Mouse (Mus musculus) MEL (cell line): Measurements from ENCODE around the gene Kitl. TPM values are rescaled to one million over a fixed set of nuclear protein-coding genes. Genes with fewer than 3 reads are reported as not detected.

Experiments
- DNase-seq: peaks from one replicate; pipeline ENCODE4 v3.0.0; 2011; ENCODE audit warnings: low read depth, low spot score
- H3K27ac ChIP-seq: 2 replicates; pipeline ENCODE4 v1.5.1; 2012; ENCODE audit warnings: low read depth, mild to moderate bottlenecking, control low read depth, low read length, moderate library complexity; ENCODE audit not compliant: control insufficient read depth
- H3K27me3 ChIP-seq, 2 experiments: fragments of 150-350 bp in 1 of 2; sonication (generic) in 1 of 2; 2 replicates each; pipeline ENCODE4 v1.6.1; 2012; ENCODE audit warnings: low read length in 2 of 2, mild to moderate bottlenecking in 2 of 2, improper control_type of control experiment in 1 of 2, moderate library complexity in 1 of 2; ENCODE audit not compliant: insufficient read depth in 2 of 2, control insufficient read depth in 1 of 2
- H3K36me3 ChIP-seq, 2 experiments: 2 replicates each; pipeline ENCODE4 v1.6.1; 2012 to 2014; ENCODE audit warnings: low read length in 2 of 2, improper control_type of control experiment in 1 of 2, inconsistent platforms in 1 of 2, mild to moderate bottlenecking in 1 of 2; ENCODE audit not compliant: insufficient read depth in 2 of 2, control insufficient read depth in 1 of 2
- H3K4me1 ChIP-seq, 2 experiments: fragments of 150-350 bp in 1 of 2; sonication (generic) in 1 of 2; 2 replicates each; pipeline ENCODE4 v1.6.1; 2012; ENCODE audit warnings: low read length in 2 of 2, improper control_type of control experiment in 1 of 2, mild to moderate bottlenecking in 1 of 2; ENCODE audit not compliant: insufficient read depth in 2 of 2, control insufficient read depth in 1 of 2
- H3K4me3 ChIP-seq, 2 experiments: fragments of 150-350 bp in 1 of 2; sonication (generic) in 1 of 2; 2 replicates each; pipeline ENCODE4 v1.5.1; 2012; ENCODE audit warnings: low read depth in 2 of 2, low read length in 2 of 2, mild to moderate bottlenecking in 2 of 2, moderate library complexity in 2 of 2, control low read depth in 1 of 2, improper control_type of control experiment in 1 of 2; ENCODE audit not compliant: control insufficient read depth in 1 of 2, insufficient read depth in 1 of 2
- H3K79me2 ChIP-seq: 2 replicates; pipeline ENCODE4 v1.6.1; 2012; ENCODE audit warnings: mild to moderate bottlenecking, low read length, moderate library complexity; ENCODE audit not compliant: control insufficient read depth, poor library complexity, insufficient read depth
- H3K9ac ChIP-seq: 2 replicates; pipeline ENCODE4 v1.6.1; 2012; ENCODE audit warnings: low read depth, mild to moderate bottlenecking, control low read depth, low read length, moderate library complexity; ENCODE audit not compliant: control insufficient read depth, poor library complexity, severe bottlenecking
- H3K9me3 ChIP-seq: fragments of 150-350 bp; sonication (generic); replicated peaks from 2 replicates; pipeline ENCODE4 v1.6.1; 2012; ENCODE audit warnings: mild to moderate bottlenecking, low read length, improper control_type of control experiment, moderate library complexity; ENCODE audit not compliant: insufficient read depth
- BHLHE40 ChIP-seq: IDR thresholded peaks from 2 replicates; pipeline ENCODE4 v1.6.1; 2012; ENCODE audit warnings: low read depth, mild to moderate bottlenecking, inconsistent platforms, low read length, improper control_type of control experiment, borderline replicate concordance
- CTCF ChIP-seq, 3 experiments: IDR thresholded peaks in 2 of 3; conservative IDR thresholded peaks in 1 of 3; 2 replicates each; pipeline ENCODE4 v1.5.1; 2011 to 2012; ENCODE audit warnings: low read length in 3 of 3, low read depth in 2 of 3, mild to moderate bottlenecking in 2 of 3, improper control_type of control experiment in 1 of 3, inconsistent platforms in 1 of 3, mixed read lengths in 1 of 3, moderate library complexity in 1 of 3; ENCODE audit not compliant: control insufficient read depth in 1 of 3, insufficient read depth in 1 of 3, poor library complexity in 1 of 3, severe bottlenecking in 1 of 3
- E2F4 ChIP-seq: IDR thresholded peaks from 2 replicates; pipeline ENCODE4 v1.6.1; 2011; ENCODE audit warnings: low read depth, low read length, improper control_type of control experiment, borderline replicate concordance
- EP300 ChIP-seq, 2 experiments: IDR thresholded peaks; 2 replicates each; pipeline ENCODE4 v1.6.1; 2011; ENCODE audit warnings: improper control_type of control experiment in 2 of 2, low read length in 2 of 2, low read depth in 1 of 2, mild to moderate bottlenecking in 1 of 2
- ETS1 ChIP-seq: IDR thresholded peaks from 2 replicates; pipeline ENCODE4 v1.6.1; 2012; ENCODE audit warnings: low read depth, mild to moderate bottlenecking, inconsistent platforms, low read length, improper control_type of control experiment, moderate library complexity
- GABPA ChIP-seq: IDR thresholded peaks from 2 replicates; pipeline ENCODE4 v1.6.1; 2012; ENCODE audit warnings: low read depth, mild to moderate bottlenecking, inconsistent platforms, low read length, improper control_type of control experiment, moderate library complexity
- GATA1 ChIP-seq: IDR thresholded peaks from 2 replicates; pipeline ENCODE4 v1.6.1; 2011; ENCODE audit warnings: low read depth, low read length, improper control_type of control experiment
- HCFC1 ChIP-seq: IDR thresholded peaks from 2 replicates; pipeline ENCODE4 v1.6.1; 2012; ENCODE audit warnings: low read depth, mild to moderate bottlenecking, inconsistent platforms, low read length, improper control_type of control experiment, moderate library complexity
- JUND ChIP-seq: IDR thresholded peaks from 2 replicates; pipeline ENCODE4 v1.6.1; 2011; ENCODE audit warnings: low read depth, mild to moderate bottlenecking, improper control_type of control experiment, low read length
- KAT2A ChIP-seq: conservative IDR thresholded peaks from 2 replicates; pipeline ENCODE4 v1.6.1; 2012; ENCODE audit warnings: low read depth, low read length, improper control_type of control experiment, inconsistent platforms
- MAFK ChIP-seq: IDR thresholded peaks from 2 replicates; pipeline ENCODE4 v1.6.1; 2011; ENCODE audit warnings: low read depth, mild to moderate bottlenecking, low read length, improper control_type of control experiment, borderline replicate concordance
- MXI1 ChIP-seq: IDR thresholded peaks from 2 replicates; pipeline ENCODE4 v1.6.1; 2011; ENCODE audit warnings: mild to moderate bottlenecking, low read depth, low read length, improper control_type of control experiment
- MYC ChIP-seq: IDR thresholded peaks from 2 replicates; pipeline ENCODE4 v1.6.1; 2011; ENCODE audit warnings: low read depth, mild to moderate bottlenecking, low read length, improper control_type of control experiment, moderate library complexity
- NELFE ChIP-seq: IDR thresholded peaks from 2 replicates; pipeline ENCODE4 v1.6.1; 2011; ENCODE audit warnings: low read depth, low read length, improper control_type of control experiment
- NRF1 ChIP-seq: IDR thresholded peaks from 2 replicates; pipeline ENCODE4 v1.6.1; 2014; ENCODE audit warnings: low read depth, mild to moderate bottlenecking, inconsistent platforms, low read length, improper control_type of control experiment, moderate library complexity; ENCODE audit not compliant: poor library complexity, insufficient read depth, severe bottlenecking
- POLR2A ChIP-seq, 2 experiments: IDR thresholded peaks; 2 replicates each; pipeline ENCODE4 v1.6.1; 2011 to 2012; ENCODE audit warnings: low read length in 2 of 2, mild to moderate bottlenecking in 2 of 2, control low read depth in 1 of 2, improper control_type of control experiment in 1 of 2, low read depth in 1 of 2, moderate library complexity in 1 of 2; ENCODE audit not compliant: control insufficient read depth in 1 of 2, insufficient read depth in 1 of 2, poor library complexity in 1 of 2
- RAD21 ChIP-seq: IDR thresholded peaks from 2 replicates; pipeline ENCODE4 v1.6.1; 2011; ENCODE audit warnings: mild to moderate bottlenecking, low read depth, low read length, improper control_type of control experiment
- RCOR1 ChIP-seq: IDR thresholded peaks from 2 replicates; pipeline ENCODE4 v1.6.1; 2012; ENCODE audit warnings: low read depth, mild to moderate bottlenecking, inconsistent platforms, low read length, improper control_type of control experiment
- SMC3 ChIP-seq: IDR thresholded peaks from 2 replicates; pipeline ENCODE4 v1.6.1; 2011; ENCODE audit warnings: low read depth, low read length, improper control_type of control experiment
- TAL1 ChIP-seq: IDR thresholded peaks from 2 replicates; pipeline ENCODE4 v1.6.1; 2012; ENCODE audit warnings: mild to moderate bottlenecking, inconsistent platforms, low read length, moderate library complexity, mixed read lengths
- TBP ChIP-seq: IDR thresholded peaks from 2 replicates; pipeline ENCODE4 v1.8.0; 2011; ENCODE audit warnings: low read depth, low read length, improper control_type of control experiment
- TCF12 ChIP-seq: IDR thresholded peaks from 2 replicates; pipeline ENCODE4 v1.6.1; 2014; ENCODE audit warnings: low read depth, mild to moderate bottlenecking, inconsistent platforms, low read length, improper control_type of control experiment, moderate library complexity
- USF1 ChIP-seq: IDR thresholded peaks from 2 replicates; pipeline ENCODE4 v1.6.1; 2014; ENCODE audit warnings: low read depth, mild to moderate bottlenecking, inconsistent platforms, low read length, improper control_type of control experiment, moderate library complexity
- USF2 ChIP-seq, 2 experiments: IDR thresholded peaks; 2 replicates each; pipeline ENCODE4 v1.6.1; 2011 to 2012; ENCODE audit warnings: improper control_type of control experiment in 2 of 2, low read length in 2 of 2, borderline replicate concordance in 1 of 2, inconsistent platforms in 1 of 2, low read depth in 1 of 2, mild to moderate bottlenecking in 1 of 2; ENCODE audit not compliant: insufficient read depth in 1 of 2
- ZKSCAN1 ChIP-seq: IDR thresholded peaks from 2 replicates; pipeline ENCODE4 v1.6.1; 2012; ENCODE audit warnings: low read depth, mild to moderate bottlenecking, inconsistent platforms, low read length, improper control_type of control experiment, moderate library complexity
- ZNF384 ChIP-seq: IDR thresholded peaks from 2 replicates; pipeline ENCODE4 v1.6.1; 2012; ENCODE audit warnings: low read depth, mild to moderate bottlenecking, inconsistent platforms, low read length, improper control_type of control experiment
- polyA plus RNA-seq, 2 experiments: library from polyadenylated mRNA; stranded (reverse) in 1 of 2; unstranded in 1 of 2; fragments of >175 nt in 1 of 2; fragments of >200 nt in 1 of 2; gene quantifications; 2 replicates each; pipeline versions ENCODE4 v1.2.1 to v1.2.4; 2012; ENCODE audit warnings: low replicate concordance in 2 of 2, low read depth in 1 of 2; ENCODE audit not compliant: insufficient read length in 2 of 2, insufficient read depth in 1 of 2, missing spikeins in 1 of 2
- total RNA-seq: library from RNA; depleted of rRNA; stranded (reverse); fragments of 300-350 nt; gene quantifications from 2 replicates; pipeline ENCODE4 v1.2.3, GENCODE M21; 2012

Kitl gene
- total and polyA plus RNA-seq, 3 experiments: not detected

GRCm38 (mm10) chr10:99980096-99980495 is 35.3 kb upstream of the Kitl start:
- Histone ChIP-seq H3K27ac (no peak overlapping the region), H3K79me2 (no peaks in the 10 kb centered on the region), H3K27me3 (no peaks in the 10 kb centered on the region), H3K4me1 (no peaks in the 10 kb centered on the region), H3K4me3 (no peak overlapping the region), H3K9me3 (no peaks in the 10 kb centered on the region), H3K36me3 (no peaks in the 10 kb centered on the region), H3K9ac (no peak overlapping the region)
- TF ChIP-seq TAL1: no peak
- no peak for TF ChIP-seq RCOR1
- TF ChIP-seq EP300 (IDR thresholded peaks at IDR 0.05; ENCODE audit: low read depth in 1 of 2, low read length in 2 of 2): no peak
- no peak for TF ChIP-seq TBP
- no peak for TF ChIP-seq ETS1
- no peak for TF ChIP-seq MAFK
- no peak for TF ChIP-seq NRF1
- no peak for DNase-seq

- Histone ChIP-seq H3K79me2 (no peaks in the 10 kb centered on the region), H3K9me3 (no peaks in the 10 kb centered on the region), H3K4me1 (no peaks in the 10 kb centered on the region), H3K36me3 (no peaks in the 10 kb centered on the region), H3K27ac (no peak overlapping the region), H3K9ac (no peak overlapping the region), H3K4me3 (no peak overlapping the region), H3K27me3 (no peaks in the 10 kb centered on the region)
- no peak for DNase-seq
- TF ChIP-seq TCF12 (no peak), SMC3 (no peak), ZNF384 (no peak), HCFC1 (no peak), CTCF (IDR thresholded peaks at IDR 0.05 in 2 of 3, conservative IDR thresholded peaks at IDR 0.05 in 1 of 3; ENCODE audit: control insufficient read depth in 1 of 3, insufficient read depth in 1 of 3, low read depth in 2 of 3, low read length in 3 of 3, poor library complexity in 1 of 3, severe bottlenecking in 1 of 3) (no peak), POLR2A (IDR thresholded peaks at IDR 0.05; ENCODE audit: control insufficient read depth in 1 of 2, insufficient read depth in 1 of 2, low read depth in 1 of 2, low read length in 2 of 2, poor library complexity in 1 of 2) (no peak), BHLHE40 (no peak), GABPA (no peak)
These were observed 34.5 kb upstream of the Kitl start for GRCm38 (mm10) chr10:99980916-99981315.

GRCm38 (mm10) chr10:99981887-99982286 is 33.5 kb upstream of the Kitl start:
- Histone ChIP-seq H3K79me2 (no peaks in the 10 kb centered on the region), H3K27ac (no peak overlapping the region), H3K36me3 (no peaks in the 10 kb centered on the region), H3K9ac (no peak overlapping the region), H3K27me3 (no peaks in the 10 kb centered on the region), H3K4me1 (no peaks in the 10 kb centered on the region), H3K9me3 (no peaks in the 10 kb centered on the region), H3K4me3 (no peak overlapping the region)
- DNase-seq: no peak
- no peak for TF ChIP-seq NELFE
- TF ChIP-seq MAFK: no peak
- no peak for TF ChIP-seq E2F4
- no peak for TF ChIP-seq GATA1
- TF ChIP-seq RCOR1: no peak
- TF ChIP-seq MXI1: no peak
- TF ChIP-seq USF1: no peak
- no peak for TF ChIP-seq MYC
- TF ChIP-seq CTCF (IDR thresholded peaks at IDR 0.05 in 2 of 3, conservative IDR thresholded peaks at IDR 0.05 in 1 of 3; ENCODE audit: control insufficient read depth in 1 of 3, insufficient read depth in 1 of 3, low read depth in 2 of 3, low read length in 3 of 3, poor library complexity in 1 of 3, severe bottlenecking in 1 of 3): no peak
- no peak for TF ChIP-seq KAT2A
- TF ChIP-seq RAD21: no peak
- TF ChIP-seq TCF12: no peak
- no peak for TF ChIP-seq POLR2A (IDR thresholded peaks at IDR 0.05; ENCODE audit: control insufficient read depth in 1 of 2, insufficient read depth in 1 of 2, low read depth in 1 of 2, low read length in 2 of 2, poor library complexity in 1 of 2)
- TF ChIP-seq USF2 (IDR thresholded peaks at IDR 0.05; ENCODE audit: borderline replicate concordance in 1 of 2, insufficient read depth in 1 of 2, low read depth in 1 of 2, low read length in 2 of 2): no peak
- TF ChIP-seq JUND: no peak
- TF ChIP-seq ZKSCAN1: no peak
- no peak for TF ChIP-seq SMC3
